Mouse (Mus musculus) C3H10T1/2 (cell line): ENCODE results near the gene Dlg5. TPM values are rescaled to one million over a fixed set of nuclear protein-coding genes. Genes with fewer than 3 reads are reported as not detected.

Experiments used
- polyA plus RNA-seq, 2 experiments: library from polyadenylated mRNA; unstranded; fragments of >200 nt; fragmentation: generic; extraction: Trizol; gene quantifications; one replicate each; pipeline ENCODE4 v1.2.1; 2012; ENCODE audit warnings: missing spikeins in 2 of 2

Dlg5 gene
- 10 to 100 TPM; 19.1 to 33.3 TPM for polyA plus RNA-seq

DNA sequence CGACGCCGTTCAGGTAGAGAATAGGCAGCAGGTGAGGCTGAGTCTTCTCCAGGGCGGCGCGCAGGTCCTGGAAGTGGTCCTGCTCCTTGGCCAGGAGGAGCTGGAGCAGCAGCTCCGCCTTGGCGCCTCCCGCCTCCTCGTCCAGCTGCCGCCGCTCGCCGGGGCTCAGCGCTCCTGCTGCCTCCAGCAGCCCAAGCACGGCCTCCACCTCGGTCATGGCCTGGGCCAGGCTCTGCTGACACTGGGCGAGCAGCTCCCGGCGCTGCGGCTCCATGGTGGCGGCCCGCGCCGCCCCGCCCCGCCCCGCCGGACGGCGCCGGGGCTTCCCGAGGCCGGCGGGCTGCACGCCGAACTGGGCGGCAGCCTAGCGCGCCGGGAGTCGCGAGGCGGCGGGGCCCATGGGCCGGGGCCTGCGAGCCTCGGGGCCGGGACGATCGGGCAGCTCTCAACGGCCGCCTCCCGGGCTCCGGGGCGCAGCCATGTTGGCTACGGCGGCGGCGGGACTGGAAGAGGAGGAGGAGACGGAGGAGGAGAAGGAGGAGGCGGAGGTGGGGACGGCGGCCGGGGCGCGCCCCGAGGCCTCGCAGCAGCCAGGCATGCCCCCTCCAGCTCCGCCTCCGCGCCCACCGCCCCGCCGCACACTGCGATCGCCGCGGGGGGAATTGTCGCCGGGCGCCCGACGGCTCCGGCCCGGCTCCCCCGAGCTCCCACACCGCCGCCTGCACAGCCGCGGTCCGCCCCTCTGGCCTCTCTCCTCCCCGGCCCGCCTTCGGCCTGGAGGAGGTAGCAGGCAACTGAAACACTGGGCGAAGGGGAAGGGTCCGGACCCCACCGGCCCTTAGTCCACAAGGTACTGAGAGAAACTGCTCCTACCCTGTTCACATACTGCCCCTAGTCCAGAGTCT lies at the start of gene Dlg5:
Dlg5 (minus strand) TSS at position 744 of the 905 bp plus-strand sequence.

DNA sequence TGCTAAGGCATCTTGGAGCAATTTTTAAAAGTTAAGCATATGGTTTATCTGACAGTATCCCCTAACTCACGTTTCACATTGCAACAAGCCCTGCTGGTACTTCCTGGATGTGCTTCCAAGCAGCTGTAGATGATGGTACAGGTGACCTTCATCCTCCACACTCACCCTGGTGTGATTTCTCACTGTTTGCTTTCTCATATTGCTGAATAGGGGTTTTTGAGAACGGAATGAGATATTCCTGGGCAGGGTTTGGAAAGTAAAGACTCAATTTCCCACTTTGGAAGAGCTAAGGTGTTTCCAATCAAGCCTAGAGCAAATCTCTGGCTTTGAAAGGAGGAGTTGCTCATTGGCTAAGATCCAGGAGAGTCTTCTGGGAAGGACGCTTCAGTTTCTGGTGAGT lies 47.2 kb upstream of the Dlg5 start, which contains the start of gene E330034G19Rik:
E330034G19Rik (plus strand) TSS at position 301 of the 400 bp plus-strand sequence.

Other genes starting within 250 kb of the Dlg5 start
- gene Kcnma1, start 231.4 kb downstream of the Dlg5 start, polyA plus RNA-seq: not detected
- gene E330034G19Rik, start 47.3 kb upstream of the Dlg5 start, polyA plus RNA-seq: under 1 TPM in 1 of 2 experiments, not detected in 1; 0.02 TPM
- gene Polr3a, start 241.1 kb upstream of the Dlg5 start, polyA plus RNA-seq: 1 to 10 TPM; 3.8 to 6.2 TPM
- gene Rps24, start 241.2 kb upstream of the Dlg5 start, polyA plus RNA-seq: 1,000 to 10,000 TPM in 1 of 2 experiments, 100 to 1,000 TPM in 1; 595 to 3,865 TPM